Mouse (Mus musculus): Measurements from ENCODE around the gene Cit. TPM values are rescaled to one million over a fixed set of nuclear protein-coding genes. Genes with fewer than 3 reads are reported as not detected.
A peak's percentile ranks its signal among the peaks of the same experiment; 100 is the strongest.

Cit gene
- polyA plus RNA-seq, 1 experiment from 2014 or later: 4.8 TPM

- no peaks in the 10 kb centered on the region; the same call in 1 of the 2 replicates for H3K4me1 ChIP-seq (ENCODE audit: insufficient read depth, low read depth, low read length)
Observed at GRCm38 (mm10) chr5:116026561-116026960, 181.5 kb downstream of the Cit start.

DNA sequence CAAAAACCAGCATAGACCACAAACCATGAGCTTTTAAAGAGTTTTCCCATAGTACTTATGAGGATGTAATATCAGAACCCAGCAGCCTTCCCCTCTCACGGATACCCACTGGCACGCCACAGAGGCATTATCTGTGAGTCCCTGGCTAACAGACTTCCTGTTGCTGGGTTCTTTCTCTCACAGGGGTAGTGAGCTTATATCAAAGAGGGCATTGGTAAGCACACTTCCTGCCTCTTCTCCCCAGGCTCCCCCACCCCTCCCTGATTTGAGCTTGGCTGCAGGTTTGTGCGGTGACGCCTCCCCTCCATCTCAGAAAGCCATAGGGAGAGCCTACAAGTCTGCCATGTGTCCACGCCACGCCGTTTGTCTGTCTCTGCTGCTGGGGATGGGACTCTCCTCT, 184.0 kb downstream of the Cit start:
- Histone ChIP-seq H3K9ac (replicated peaks; ENCODE audit: low read depth) (no peak overlapping the region), H3K27me3 (replicated peaks; ENCODE audit: insufficient read depth, low read length) (no peaks in the 10 kb centered on the region)
- TF ChIP-seq CTCF (IDR thresholded peaks at IDR 0.05) (no peak), EP300 (IDR thresholded peaks at IDR 0.05) (no peak)

More at GRCm38 (mm10) chr5:116026561-116026960, 181.5 kb downstream of the Cit start:
- DNase-seq (ENCODE audit: low spot score): no peak
- Histone ChIP-seq H3K27ac (ENCODE audit: low read length) (no peak overlapping the region), H3K9ac (replicated peaks; ENCODE audit: low read depth) (no peak overlapping the region), H3K36me3 (ENCODE audit: insufficient read depth, low read length) (no peaks in the 10 kb centered on the region; the same call in 1 of the 2 replicates), H3K27me3 (replicated peaks; ENCODE audit: insufficient read depth, low read length) (no peaks in the 10 kb centered on the region), H3K9me3 (ENCODE audit: low read length) (no peaks in the 10 kb centered on the region), H3K4me3 (ENCODE audit: low read depth, low read length) (no peak overlapping the region), H3K4me2 (replicated peaks; ENCODE audit: low read depth, low read length) (no peak overlapping the region)
- WGBS: 83% methylated on average over 14 of the region's 14 CpGs
- TF ChIP-seq CTCF (IDR thresholded peaks at IDR 0.05) (no peak), EP300 (IDR thresholded peaks at IDR 0.05) (no peak)
- no peak for ATAC-seq

DNA sequence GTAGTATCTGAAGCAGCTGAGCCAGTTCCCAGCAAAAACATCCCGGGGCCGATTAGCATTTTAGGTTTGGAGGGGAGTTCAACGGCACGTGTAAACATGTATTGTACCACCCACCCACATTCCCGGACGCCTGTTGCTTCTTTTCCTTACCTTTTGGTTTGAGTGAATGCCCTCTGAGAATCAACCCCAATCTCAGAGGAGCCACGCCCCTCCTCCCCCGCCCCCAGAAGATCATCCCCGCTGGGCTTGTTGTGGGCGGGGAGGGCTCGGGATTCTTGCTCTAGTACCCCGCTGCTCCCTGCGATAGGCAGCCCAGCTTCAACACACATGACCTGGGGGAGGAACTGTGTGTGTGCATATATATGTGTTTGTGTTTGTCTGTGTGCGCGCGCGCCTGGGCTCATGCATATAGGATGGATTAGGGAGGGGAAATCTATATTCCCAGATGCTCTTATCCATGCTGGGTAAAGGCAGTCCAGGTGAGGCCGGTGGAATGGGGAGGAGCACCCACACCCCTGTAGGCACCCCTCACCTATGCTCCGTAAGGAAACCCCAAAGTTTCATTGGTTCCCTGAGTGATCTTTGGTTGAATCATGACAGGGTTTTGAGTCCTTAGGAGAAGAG, 185.6 kb downstream of the Cit start:
- H3K4me3 ChIP-seq (ENCODE audit: low read depth, low read length): no peak overlapping the region
- H3K27ac ChIP-seq (ENCODE audit: low read length): no peak overlapping the region
- no peaks in the 10 kb centered on the region for H3K27me3 ChIP-seq (replicated peaks; ENCODE audit: insufficient read depth, low read length)
- WGBS: 10% methylated on average over 19 of the region's 19 CpGs
- no peak overlapping the region for H3K9ac ChIP-seq (replicated peaks; ENCODE audit: low read depth)
- H3K9me3 ChIP-seq (ENCODE audit: low read length): no peaks in the 10 kb centered on the region
- ATAC-seq (0 out of 2 replicates have a peak, but pooled peaks have one; percentile 30), DNase-seq (ENCODE audit: low spot score) (no peak)
- no peaks in the 10 kb centered on the region for H3K36me3 ChIP-seq (ENCODE audit: insufficient read depth, low read length)
- no peak overlapping the region for H3K4me2 ChIP-seq (replicated peaks; ENCODE audit: low read depth, low read length)
- H3K4me1 ChIP-seq (ENCODE audit: insufficient read depth, low read depth, low read length): no peaks in the 10 kb centered on the region
- TF ChIP-seq EP300 (IDR thresholded peaks at IDR 0.05) (no peak), CTCF (IDR thresholded peaks at IDR 0.05) (no peak)

More for the DNA sequence above, 184.0 kb downstream of the Cit start:
- no peak for ATAC-seq
- Histone ChIP-seq H3K36me3 (ENCODE audit: insufficient read depth, low read length) (no peaks in the 10 kb centered on the region), H3K4me3 (ENCODE audit: low read depth, low read length) (no peak overlapping the region), H3K9me3 (ENCODE audit: low read length) (no peaks in the 10 kb centered on the region), H3K4me1 (ENCODE audit: insufficient read depth, low read depth, low read length) (no peaks in the 10 kb centered on the region), H3K27ac (ENCODE audit: low read length) (no peak overlapping the region), H3K4me2 (replicated peaks; ENCODE audit: low read depth, low read length) (no peak overlapping the region)
- no peak for DNase-seq (ENCODE audit: low spot score)
- WGBS: 43% methylated on average over 7 of the region's 7 CpGs

GRCm38 (mm10) chr5:116031190-116031577, 186.1 kb downstream of the Cit start:
- H3K4me3 ChIP-seq (ENCODE audit: low read depth, low read length): no peak overlapping the region
- no peak overlapping the region for H3K4me2 ChIP-seq (replicated peaks; ENCODE audit: low read depth, low read length)
- H3K36me3 ChIP-seq (ENCODE audit: insufficient read depth, low read length): no peaks in the 10 kb centered on the region
- H3K9me3 ChIP-seq (ENCODE audit: low read length): no peaks in the 10 kb centered on the region
- H3K27ac ChIP-seq (ENCODE audit: low read length): no peak overlapping the region
- no peaks in the 10 kb centered on the region for H3K27me3 ChIP-seq (replicated peaks; ENCODE audit: insufficient read depth, low read length)
- DNase-seq (ENCODE audit: low spot score): peak; percentile 84
- TF ChIP-seq CTCF (IDR thresholded peaks at IDR 0.05) (peak; percentile 88), EP300 (IDR thresholded peaks at IDR 0.05) (no peak)
- peak; percentile 42; the same call in 1 of the 2 replicates for ATAC-seq
- no peaks in the 10 kb centered on the region for H3K4me1 ChIP-seq (ENCODE audit: insufficient read depth, low read depth, low read length)
- WGBS: 2% methylated on average over 14 of the region's 14 CpGs
- no peak overlapping the region for H3K9ac ChIP-seq (replicated peaks; ENCODE audit: low read depth)

- no peak overlapping the region for H3K4me3 ChIP-seq (ENCODE audit: low read depth, low read length)
- TF ChIP-seq EP300 (IDR thresholded peaks at IDR 0.05) (no peak), CTCF (IDR thresholded peaks at IDR 0.05) (no peak)
- no peak overlapping the region for H3K4me2 ChIP-seq (replicated peaks; ENCODE audit: low read depth, low read length)
- H3K9me3 ChIP-seq (ENCODE audit: low read length): no peaks in the 10 kb centered on the region
- H3K36me3 ChIP-seq (ENCODE audit: insufficient read depth, low read length): no peaks in the 10 kb centered on the region
- WGBS: 66% methylated on average over 16 of the region's 16 CpGs
- H3K27me3 ChIP-seq (replicated peaks; ENCODE audit: insufficient read depth, low read length): no peaks in the 10 kb centered on the region
- H3K4me1 ChIP-seq (ENCODE audit: insufficient read depth, low read depth, low read length): no peaks in the 10 kb centered on the region
- no peak overlapping the region for H3K27ac ChIP-seq (ENCODE audit: low read length)
- DNase-seq (ENCODE audit: low spot score): no peak
- no peak for ATAC-seq
- H3K9ac ChIP-seq (replicated peaks; ENCODE audit: low read depth): no peak overlapping the region
Observed at GRCm38 (mm10) chr5:116036465-116036864, 191.4 kb downstream of the Cit start.

GRCm38 (mm10) chr5:116037731-116038130, 192.7 kb downstream of the Cit start:
- no peaks in the 10 kb centered on the region for H3K9me3 ChIP-seq (ENCODE audit: low read length)
- TF ChIP-seq CTCF (IDR thresholded peaks at IDR 0.05): no peak
- TF ChIP-seq EP300 (IDR thresholded peaks at IDR 0.05): no peak
- no peak overlapping the region for H3K9ac ChIP-seq (replicated peaks; ENCODE audit: low read depth)
- H3K27ac ChIP-seq (ENCODE audit: low read length): no peak overlapping the region
- H3K4me1 ChIP-seq (ENCODE audit: insufficient read depth, low read depth, low read length): no peaks in the 10 kb centered on the region
- no peak overlapping the region for H3K4me2 ChIP-seq (replicated peaks; ENCODE audit: low read depth, low read length)
- no peaks in the 10 kb centered on the region for H3K27me3 ChIP-seq (replicated peaks; ENCODE audit: insufficient read depth, low read length)
- WGBS: 52% methylated on average over 10 of the region's 12 CpGs
- H3K36me3 ChIP-seq (ENCODE audit: insufficient read depth, low read length): no peaks in the 10 kb centered on the region
- H3K4me3 ChIP-seq (ENCODE audit: low read depth, low read length): no peak overlapping the region
- DNase-seq (ENCODE audit: low spot score): no peak
- ATAC-seq: no peak
